9 mouse cellular contexts compared by ENCODE assay signal in genomic region chr13:8869578-8870157, GRCm38 (mm10). TPM values are rescaled to one million over a fixed set of nuclear protein-coding genes. Genes with fewer than 3 reads are reported as not detected.
DNase-seq lines count a peak whose midpoint lies in the region; ATAC-seq lines count a peak whose summit lies in the region.
"Had no signal": no experiment of that assay in that cellular context is flagged by ENCODE, and none has a peak within 500 bp of the region (broad histone marks: within the 10 kb centered on the region; RNA-seq: fewer than 3 reads in every experiment).

No protein-coding gene starts in this region.

- H3K36me3 ChIP-seq in megakaryocyte, embryonic 14.5 days (replicated peaks; ENCODE audit: low read length), result peaks cover 33% of the 10 kb centered on the region
- H3K36me3 ChIP-seq in forebrain, embryonic 12.5 days (replicated peaks), result 0 out of 2 replicates have a peak, but pooled peaks cover 8% of the 10 kb centered on the region
- H3K36me3 ChIP-seq in limb, embryonic 13.5 days, result peaks cover 15% of the 10 kb centered on the region
- no peaks in the 10 kb centered on the region for H3K36me3 ChIP-seq in stomach, embryonic 16.5 days (ENCODE audit: control insufficient read depth, insufficient read depth, low read length)

- no peak for ATAC-seq in megakaryocyte, adult 5-6 weeks (ENCODE audit: poor library complexity, severe bottlenecking)
- ATAC-seq in forebrain, embryonic 12.5 days (ENCODE audit: low FRiP score), result no peak
- no peak for ATAC-seq in limb, embryonic 13.5 days (ENCODE audit: low FRiP score, low read depth)
- no peak for ATAC-seq in stomach, embryonic 16.5 days (ENCODE audit: insufficient read depth, low FRiP score)

- peak overlapping the region; percentile 87 for H3K9ac ChIP-seq in forebrain, embryonic 12.5 days
- H3K9ac ChIP-seq in limb, embryonic 13.5 days, result peak overlapping the region; percentile 86
- H3K9ac ChIP-seq in stomach, embryonic 16.5 days (ENCODE audit: low read length), result peak overlapping the region; percentile 94

- peak overlapping the region; percentile 72 for H3K4me2 ChIP-seq in forebrain, embryonic 12.5 days
- H3K4me2 ChIP-seq in limb, embryonic 13.5 days (replicated peaks), result peak overlapping the region; percentile 78
- H3K4me2 ChIP-seq in stomach, embryonic 16.5 days (ENCODE audit: low read depth, low read length), result peak overlapping the region; percentile 80

- H3K4me1 ChIP-seq in megakaryocyte, embryonic 14.5 days, result peaks cover 41% of the 10 kb centered on the region
- peaks cover 17% of the 10 kb centered on the region for H3K4me1 ChIP-seq in forebrain, embryonic 12.5 days
- peaks cover 9% of the 10 kb centered on the region for H3K4me1 ChIP-seq in limb, embryonic 13.5 days
- peaks cover 8% of the 10 kb centered on the region for H3K4me1 ChIP-seq in stomach, embryonic 16.5 days (ENCODE audit: control insufficient read depth, insufficient read depth, low read length)

- no peak overlapping the region for H3K27ac ChIP-seq in forebrain, embryonic 12.5 days
- H3K27ac ChIP-seq in limb, embryonic 13.5 days, result no peak overlapping the region
- no peak overlapping the region for H3K27ac ChIP-seq in stomach, embryonic 16.5 days (ENCODE audit: low read length)

- 76% methylated on average over 5 of the region's 5 CpGs for WGBS in forebrain, embryonic 12.5 days
- 71% methylated on average over 5 of the region's 5 CpGs for WGBS in limb, embryonic 13.5 days
- 56% methylated on average over 5 of the region's 5 CpGs for WGBS in stomach, embryonic 16.5 days

- peak overlapping the region; percentile 97 for H3K4me3 ChIP-seq in megakaryocyte, embryonic 14.5 days (replicated peaks)
- H3K4me3 ChIP-seq in forebrain, embryonic 12.5 days (replicated peaks), result peak overlapping the region; percentile 77
- H3K4me3 ChIP-seq in limb, embryonic 13.5 days, result peak overlapping the region; percentile 86
- H3K4me3 ChIP-seq in stomach, embryonic 16.5 days (replicated peaks; ENCODE audit: low read length), result peak overlapping the region; percentile 94

- no peaks in the 10 kb centered on the region for H3K9me3 ChIP-seq in megakaryocyte, embryonic 14.5 days
- no peaks in the 10 kb centered on the region for H3K9me3 ChIP-seq in forebrain, embryonic 12.5 days
- H3K9me3 ChIP-seq in limb, embryonic 13.5 days, result no peaks in the 10 kb centered on the region
- H3K9me3 ChIP-seq in stomach, embryonic 16.5 days (replicated peaks; ENCODE audit: control insufficient read depth, low read length), result no peaks in the 10 kb centered on the region

- H3K27me3 ChIP-seq in megakaryocyte, embryonic 14.5 days (replicated peaks), result no peaks in the 10 kb centered on the region
- no peaks in the 10 kb centered on the region for H3K27me3 ChIP-seq in forebrain, embryonic 12.5 days
- no peaks in the 10 kb centered on the region for H3K27me3 ChIP-seq in limb, embryonic 13.5 days
- no peaks in the 10 kb centered on the region for H3K27me3 ChIP-seq in stomach, embryonic 16.5 days (ENCODE audit: control insufficient read depth, insufficient read depth, low read length)

- DNase-seq in c-Kit-positive CD71-positive TER-119-positive erythroid progenitor cells, embryonic 14.5 days (ENCODE audit: low spot score), result no peak
- no peak for DNase-seq in cerebellum, adult 11 months
- DNase-seq: cerebellum, adult 8-10 months; thymus, postnatal 4 days had no signal

RNA-seq across cellular contexts. Expression of gene Wdr37, which starts 2.0 kb away (rescaled TPM):
- 2.1 and 4.7 TPM in 2 replicates for polyA plus RNA-seq in megakaryocyte, embryonic 14.5 days (2012; ENCODE audit: insufficient read depth, low replicate concordance)
- 40.7 and 43.1 TPM in 2 replicates for total RNA-seq in megakaryocyte, adult 5-6 weeks (2015)
- total RNA-seq in megakaryocyte, adult 5-6 weeks (2017), result 37.2 and 53.1 TPM in 2 replicates
- 51.8 and 56.7 TPM in 2 replicates for polyA plus RNA-seq in forebrain, embryonic 12.5 days (2016; fragmentation: Nextera tagmentation; extraction: Ambion mirVana)
- 23.3 and 26.1 TPM in 2 replicates for polyA plus RNA-seq in limb, embryonic 13.5 days (2015; fragmentation: Nextera tagmentation; extraction: Ambion mirVana)
- polyA plus RNA-seq in stomach, embryonic 16.5 days (2015; fragmentation: Nextera tagmentation; extraction: Ambion mirVana), result 19.0 and 20.4 TPM in 2 replicates

RNA-seq across cellular contexts. Expression of gene Idi1, which starts 15.6 kb away (rescaled TPM):
- 5.3 and 21.0 TPM in 2 replicates for polyA plus RNA-seq in megakaryocyte, embryonic 14.5 days (2012; ENCODE audit: insufficient read depth, low replicate concordance)
- 26.1 and 30.5 TPM in 2 replicates for total RNA-seq in megakaryocyte, adult 5-6 weeks (2015)
- total RNA-seq in megakaryocyte, adult 5-6 weeks (2017), result 26.5 and 32.9 TPM in 2 replicates
- 143 and 153 TPM in 2 replicates for polyA plus RNA-seq in forebrain, embryonic 12.5 days (2016; fragmentation: Nextera tagmentation; extraction: Ambion mirVana)
- polyA plus RNA-seq in limb, embryonic 13.5 days (2015; fragmentation: Nextera tagmentation; extraction: Ambion mirVana), result 55.8 and 56.7 TPM in 2 replicates
- 122 and 125 TPM in 2 replicates for polyA plus RNA-seq in stomach, embryonic 16.5 days (2015; fragmentation: Nextera tagmentation; extraction: Ambion mirVana)
